Mouse (Mus musculus): Measurements from ENCODE around the gene Shb. TPM values are rescaled to one million over a fixed set of nuclear protein-coding genes. Genes with fewer than 3 reads are reported as not detected.
A peak's percentile ranks its signal among the peaks of the same experiment; 100 is the strongest.

Shb gene
- polyA plus RNA-seq, 1 experiment from 2014 or later, result 11.1 TPM

- 0 out of 2 replicates have a peak overlapping the region, but pooled peaks have one; percentile 29 for H3K27ac ChIP-seq (ENCODE audit: low read depth, low read length)
- no peaks in the 10 kb centered on the region for H3K27me3 ChIP-seq (ENCODE audit: control insufficient read depth, insufficient read depth, low read length)
- H3K9me3 ChIP-seq (replicated peaks; ENCODE audit: control insufficient read depth, low read length), result no peaks in the 10 kb centered on the region
- peaks cover 29% of the 10 kb centered on the region for H3K4me1 ChIP-seq (ENCODE audit: control insufficient read depth, insufficient read depth, low read length)
- H3K4me3 ChIP-seq (ENCODE audit: low read depth, low read length), result no peak overlapping the region
- WGBS (ENCODE audit: insufficient replicate concordance), result 35% methylated on average over 7 of the region's 7 CpGs
- no peak overlapping the region for H3K9ac ChIP-seq (ENCODE audit: low read depth, low read length)
- ATAC-seq (replicated peaks; ENCODE audit: insufficient number of reproducible peaks, low FRiP score, low TSS enrichment), result no peak
- H3K36me3 ChIP-seq (ENCODE audit: control insufficient read depth, insufficient read depth, low read length), result 0 out of 2 replicates have a peak, but pooled peaks cover 2% of the 10 kb centered on the region
- H3K4me2 ChIP-seq, result no peak overlapping the region
These were observed 70.6 kb downstream of the Shb start for GRCm38 (mm10) chr4:45461661-45462060.

DNA sequence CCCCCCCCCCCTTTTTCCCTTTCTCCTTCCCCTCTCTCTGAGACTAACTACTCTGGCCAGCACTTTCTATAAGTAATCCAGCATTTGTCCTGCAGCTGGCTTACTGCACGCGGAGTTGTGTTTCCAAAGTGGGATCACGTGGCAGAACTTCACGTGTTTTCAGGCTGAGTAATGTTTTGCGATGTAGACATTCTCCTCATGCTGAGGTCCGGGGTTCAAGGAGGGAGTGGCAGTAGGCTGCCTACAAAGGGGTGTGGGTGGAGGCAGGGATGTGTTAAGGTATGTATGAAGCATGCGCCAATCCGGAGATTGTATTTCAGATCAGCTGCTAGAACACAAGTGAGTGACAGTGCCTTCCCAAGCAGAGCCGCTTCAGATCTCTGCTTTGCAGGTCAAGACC is 72.9 kb downstream of the Shb start:
- H3K4me3 ChIP-seq (ENCODE audit: low read depth, low read length), result no peak overlapping the region
- no peaks in the 10 kb centered on the region for H3K9me3 ChIP-seq (replicated peaks; ENCODE audit: control insufficient read depth, low read length)
- 0 out of 2 replicates have a peak, but pooled peaks cover 2% of the 10 kb centered on the region for H3K36me3 ChIP-seq (ENCODE audit: control insufficient read depth, insufficient read depth, low read length)
- no peak for ATAC-seq (replicated peaks; ENCODE audit: insufficient number of reproducible peaks, low FRiP score, low TSS enrichment)
- no peaks in the 10 kb centered on the region for H3K27me3 ChIP-seq (ENCODE audit: control insufficient read depth, insufficient read depth, low read length)
- no peak overlapping the region for H3K27ac ChIP-seq (ENCODE audit: low read depth, low read length)
- H3K4me2 ChIP-seq, result no peak overlapping the region
- 76% methylated on average over 9 of the region's 9 CpGs for WGBS (ENCODE audit: insufficient replicate concordance)
- H3K4me1 ChIP-seq (ENCODE audit: control insufficient read depth, insufficient read depth, low read length), result peaks cover 29% of the 10 kb centered on the region
- H3K9ac ChIP-seq (ENCODE audit: low read depth, low read length), result no peak overlapping the region

DNA sequence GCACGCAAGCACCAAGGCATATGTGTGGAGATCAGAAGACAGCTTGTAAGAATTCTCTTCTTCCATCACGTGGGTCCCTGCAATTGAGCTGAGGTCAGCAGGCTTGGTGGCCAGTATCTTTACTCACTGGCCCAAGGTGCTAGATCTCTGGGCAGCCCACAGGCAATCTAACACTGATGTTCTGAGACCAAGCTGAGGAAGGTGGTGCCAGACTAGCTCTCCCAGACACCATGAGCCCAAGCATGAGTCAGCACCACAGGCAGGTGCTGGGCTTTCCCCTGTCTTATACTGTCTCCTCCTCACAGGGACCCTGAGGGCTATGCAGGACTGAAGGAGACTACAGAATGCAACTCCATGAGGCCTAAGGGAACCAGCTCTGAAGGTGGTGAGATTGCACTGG is 74.7 kb downstream of the Shb start:
- 87% methylated on average over 2 of the region's 2 CpGs for WGBS (ENCODE audit: insufficient replicate concordance)
- ATAC-seq (replicated peaks; ENCODE audit: insufficient number of reproducible peaks, low FRiP score, low TSS enrichment), result no peak
- H3K9me3 ChIP-seq (replicated peaks; ENCODE audit: control insufficient read depth, low read length), result no peaks in the 10 kb centered on the region
- H3K27ac ChIP-seq (ENCODE audit: low read depth, low read length), result no peak overlapping the region
- peaks cover 39% of the 10 kb centered on the region for H3K4me1 ChIP-seq (ENCODE audit: control insufficient read depth, insufficient read depth, low read length)
- H3K4me2 ChIP-seq, result no peak overlapping the region
- H3K27me3 ChIP-seq (ENCODE audit: control insufficient read depth, insufficient read depth, low read length), result no peaks in the 10 kb centered on the region
- H3K4me3 ChIP-seq (ENCODE audit: low read depth, low read length), result no peak overlapping the region
- H3K9ac ChIP-seq (ENCODE audit: low read depth, low read length), result no peak overlapping the region
- 0 out of 2 replicates have a peak, but pooled peaks cover 2% of the 10 kb centered on the region for H3K36me3 ChIP-seq (ENCODE audit: control insufficient read depth, insufficient read depth, low read length)

DNA sequence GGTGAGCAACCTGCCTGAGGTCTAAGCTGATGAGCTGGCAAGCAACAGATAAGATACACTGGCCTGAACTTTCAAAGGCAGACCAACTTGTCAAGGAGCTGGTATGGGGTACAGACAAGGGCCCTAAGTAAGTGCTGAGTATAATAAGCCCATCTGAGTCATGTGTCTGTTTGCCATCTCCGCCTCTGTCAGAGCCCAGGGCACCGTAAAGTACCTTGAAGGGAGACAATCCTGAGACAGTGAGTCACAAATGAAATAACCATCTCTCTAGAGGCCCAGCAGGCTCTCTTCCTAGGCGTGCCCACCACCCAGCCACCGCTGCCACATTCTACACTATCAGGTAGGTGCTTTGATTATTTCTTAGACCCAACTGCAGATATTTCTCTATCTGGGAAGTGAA is 77.3 kb downstream of the Shb start:
- Histone ChIP-seq H3K4me1 (ENCODE audit: control insufficient read depth, insufficient read depth, low read length) (peaks cover 48% of the 10 kb centered on the region), H3K9ac (ENCODE audit: low read depth, low read length) (no peak overlapping the region), H3K4me2 (no peak overlapping the region), H3K36me3 (ENCODE audit: control insufficient read depth, insufficient read depth, low read length) (0 out of 2 replicates have a peak, but pooled peaks cover 2% of the 10 kb centered on the region), H3K4me3 (ENCODE audit: low read depth, low read length) (no peak overlapping the region), H3K9me3 (replicated peaks; ENCODE audit: control insufficient read depth, low read length) (no peaks in the 10 kb centered on the region), H3K27me3 (ENCODE audit: control insufficient read depth, insufficient read depth, low read length) (peaks cover 2% of the 10 kb centered on the region; the same call in 1 of the 2 replicates), H3K27ac (ENCODE audit: low read depth, low read length) (no peak overlapping the region)
- WGBS (ENCODE audit: insufficient replicate concordance), result 69% methylated on average over 4 of the region's 4 CpGs
- no peak for ATAC-seq (replicated peaks; ENCODE audit: insufficient number of reproducible peaks, low FRiP score, low TSS enrichment)

- Histone ChIP-seq H3K27ac (ENCODE audit: low read depth, low read length) (no peak overlapping the region), H3K36me3 (ENCODE audit: control insufficient read depth, insufficient read depth, low read length) (0 out of 2 replicates have a peak, but pooled peaks cover 2% of the 10 kb centered on the region), H3K9me3 (replicated peaks; ENCODE audit: control insufficient read depth, low read length) (no peaks in the 10 kb centered on the region), H3K4me2 (no peak overlapping the region), H3K4me3 (ENCODE audit: low read depth, low read length) (no peak overlapping the region), H3K4me1 (ENCODE audit: control insufficient read depth, insufficient read depth, low read length) (peaks cover 32% of the 10 kb centered on the region), H3K27me3 (ENCODE audit: control insufficient read depth, insufficient read depth, low read length) (peaks cover 2% of the 10 kb centered on the region; the same call in 1 of the 2 replicates), H3K9ac (ENCODE audit: low read depth, low read length) (no peak overlapping the region)
- ATAC-seq (replicated peaks; ENCODE audit: insufficient number of reproducible peaks, low FRiP score, low TSS enrichment), result no peak
- 77% methylated on average over 3 of the region's 3 CpGs for WGBS (ENCODE audit: insufficient replicate concordance)
These were observed 78.9 kb downstream of the Shb start for GRCm38 (mm10) chr4:45453271-45453851.

DNA sequence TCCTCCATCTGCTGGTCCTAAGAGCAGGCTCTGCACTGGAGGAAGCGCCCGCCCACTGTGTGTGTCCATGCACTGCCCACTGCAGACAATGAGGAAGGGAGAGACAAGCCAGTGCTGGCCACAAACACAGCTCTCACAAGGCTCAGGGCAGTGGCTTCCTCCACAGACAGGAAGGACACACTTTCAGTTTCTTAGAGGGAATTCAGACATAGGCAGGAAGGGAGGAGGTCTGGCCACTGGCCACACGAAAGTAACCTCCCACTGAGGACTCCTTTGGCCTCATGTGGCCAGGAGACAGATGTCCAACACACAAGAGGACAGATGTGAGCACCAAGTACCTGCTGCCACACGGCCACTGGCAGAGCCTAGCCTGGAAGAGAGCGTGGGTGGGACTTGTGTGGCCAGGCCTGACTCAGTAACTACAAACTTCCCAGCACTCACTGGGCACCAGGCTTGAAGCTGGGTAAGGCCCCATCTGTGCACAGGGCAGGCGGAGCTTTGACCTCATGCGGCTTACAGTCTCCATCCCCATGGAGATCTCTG is 79.6 kb downstream of the Shb start:
- no peak overlapping the region for H3K4me2 ChIP-seq
- no peak overlapping the region for H3K4me3 ChIP-seq (ENCODE audit: low read depth, low read length)
- H3K4me1 ChIP-seq (ENCODE audit: control insufficient read depth, insufficient read depth, low read length), result peaks cover 31% of the 10 kb centered on the region
- WGBS (ENCODE audit: insufficient replicate concordance), result 72% methylated on average over 7 of the region's 7 CpGs
- H3K9me3 ChIP-seq (replicated peaks; ENCODE audit: control insufficient read depth, low read length), result no peaks in the 10 kb centered on the region
- no peak overlapping the region; the same call in 1 of the 2 replicates for H3K27ac ChIP-seq (ENCODE audit: low read depth, low read length)
- no peak overlapping the region for H3K9ac ChIP-seq (ENCODE audit: low read depth, low read length)
- peaks cover 2% of the 10 kb centered on the region; the same call in 1 of the 2 replicates for H3K27me3 ChIP-seq (ENCODE audit: control insufficient read depth, insufficient read depth, low read length)
- H3K36me3 ChIP-seq (ENCODE audit: control insufficient read depth, insufficient read depth, low read length), result 0 out of 2 replicates have a peak, but pooled peaks cover 2% of the 10 kb centered on the region
- ATAC-seq (replicated peaks; ENCODE audit: insufficient number of reproducible peaks, low FRiP score, low TSS enrichment), result no peak

DNA sequence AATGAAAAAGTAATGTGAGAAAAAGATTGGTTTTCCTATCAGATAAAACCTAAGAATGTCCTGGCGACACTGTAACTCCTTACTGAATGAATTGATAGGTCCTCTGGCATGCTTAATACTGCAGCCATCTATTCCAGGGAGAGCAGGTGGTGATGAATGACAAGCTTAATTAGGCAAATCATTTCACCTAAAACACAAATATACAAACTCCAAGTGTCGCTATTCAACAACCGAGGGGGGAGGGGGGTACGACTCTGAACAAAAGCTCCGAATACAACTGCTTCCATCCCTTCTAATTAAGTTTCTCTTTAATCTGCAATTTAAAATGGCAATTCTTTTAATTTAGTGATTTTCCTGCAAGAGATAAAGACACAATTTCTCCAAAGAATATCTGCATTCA is 83.3 kb downstream of the Shb start:
- no peaks in the 10 kb centered on the region; the same call in 1 of the 2 replicates for H3K36me3 ChIP-seq (ENCODE audit: control insufficient read depth, insufficient read depth, low read length)
- no peak for ATAC-seq (replicated peaks; ENCODE audit: insufficient number of reproducible peaks, low FRiP score, low TSS enrichment)
- no peaks in the 10 kb centered on the region for H3K9me3 ChIP-seq (replicated peaks; ENCODE audit: control insufficient read depth, low read length)
- WGBS (ENCODE audit: insufficient replicate concordance), result 85% methylated on average over 5 of the region's 5 CpGs
- H3K4me3 ChIP-seq (ENCODE audit: low read depth, low read length), result no peak overlapping the region
- no peak overlapping the region for H3K4me2 ChIP-seq
- H3K9ac ChIP-seq (ENCODE audit: low read depth, low read length), result no peak overlapping the region
- H3K27me3 ChIP-seq (ENCODE audit: control insufficient read depth, insufficient read depth, low read length), result peaks cover 2% of the 10 kb centered on the region; the same call in 1 of the 2 replicates
- peaks cover 55% of the 10 kb centered on the region for H3K4me1 ChIP-seq (ENCODE audit: control insufficient read depth, insufficient read depth, low read length)
- H3K27ac ChIP-seq (ENCODE audit: low read depth, low read length), result no peak overlapping the region

GRCm38 (mm10) chr4:45448481-45448880 is 83.8 kb downstream of the Shb start:
- H3K9me3 ChIP-seq (replicated peaks; ENCODE audit: control insufficient read depth, low read length), result no peaks in the 10 kb centered on the region
- no peak overlapping the region for H3K4me2 ChIP-seq
- H3K9ac ChIP-seq (ENCODE audit: low read depth, low read length), result no peak overlapping the region
- H3K4me3 ChIP-seq (ENCODE audit: low read depth, low read length), result no peak overlapping the region
- H3K27me3 ChIP-seq (ENCODE audit: control insufficient read depth, insufficient read depth, low read length), result peaks cover 2% of the 10 kb centered on the region; the same call in 1 of the 2 replicates
- H3K27ac ChIP-seq (ENCODE audit: low read depth, low read length), result no peak overlapping the region
- no peak for ATAC-seq (replicated peaks; ENCODE audit: insufficient number of reproducible peaks, low FRiP score, low TSS enrichment)
- peaks cover 58% of the 10 kb centered on the region for H3K4me1 ChIP-seq (ENCODE audit: control insufficient read depth, insufficient read depth, low read length)
- WGBS (ENCODE audit: insufficient replicate concordance), result 85% methylated on average over 7 of the region's 7 CpGs
- H3K36me3 ChIP-seq (ENCODE audit: control insufficient read depth, insufficient read depth, low read length), result no peaks in the 10 kb centered on the region; the same call in 1 of the 2 replicates
